Mouse (Mus musculus) MEL (cell line): ENCODE measurements around the gene Kmt2a.

Experiments used
- CTCF ChIP-seq, 3 experiments: IDR thresholded peaks in 2 of 3; conservative IDR thresholded peaks in 1 of 3; 2 replicates each; pipeline ENCODE4 v1.5.1; 2011 to 2012; ENCODE audit warnings: low read length in 3 of 3, low read depth in 2 of 3, mild to moderate bottlenecking in 2 of 3, improper control_type of control experiment in 1 of 3, inconsistent platforms in 1 of 3, mixed read lengths in 1 of 3, moderate library complexity in 1 of 3; ENCODE audit not compliant: control insufficient read depth in 1 of 3, insufficient read depth in 1 of 3, poor library complexity in 1 of 3, severe bottlenecking in 1 of 3
- GATA1 ChIP-seq: IDR thresholded peaks from 2 replicates; pipeline ENCODE4 v1.6.1; 2011; ENCODE audit warnings: low read depth, low read length, improper control_type of control experiment
- MAFK ChIP-seq: IDR thresholded peaks from 2 replicates; pipeline ENCODE4 v1.6.1; 2011; ENCODE audit warnings: low read depth, mild to moderate bottlenecking, low read length, improper control_type of control experiment, borderline replicate concordance
- MYC ChIP-seq: IDR thresholded peaks from 2 replicates; pipeline ENCODE4 v1.6.1; 2011; ENCODE audit warnings: low read depth, mild to moderate bottlenecking, low read length, improper control_type of control experiment, moderate library complexity
- POLR2A ChIP-seq, 2 experiments: IDR thresholded peaks; 2 replicates each; pipeline ENCODE4 v1.6.1; 2011 to 2012; ENCODE audit warnings: low read length in 2 of 2, mild to moderate bottlenecking in 2 of 2, control low read depth in 1 of 2, improper control_type of control experiment in 1 of 2, low read depth in 1 of 2, moderate library complexity in 1 of 2; ENCODE audit not compliant: control insufficient read depth in 1 of 2, insufficient read depth in 1 of 2, poor library complexity in 1 of 2
- TAL1 ChIP-seq: IDR thresholded peaks from 2 replicates; pipeline ENCODE4 v1.6.1; 2012; ENCODE audit warnings: mild to moderate bottlenecking, inconsistent platforms, low read length, moderate library complexity, mixed read lengths
- USF1 ChIP-seq: IDR thresholded peaks from 2 replicates; pipeline ENCODE4 v1.6.1; 2014; ENCODE audit warnings: low read depth, mild to moderate bottlenecking, inconsistent platforms, low read length, improper control_type of control experiment, moderate library complexity
- ZNF384 ChIP-seq: IDR thresholded peaks from 2 replicates; pipeline ENCODE4 v1.6.1; 2012; ENCODE audit warnings: low read depth, mild to moderate bottlenecking, inconsistent platforms, low read length, improper control_type of control experiment

- TF ChIP-seq TAL1 = no peak
- no peak for TF ChIP-seq ZNF384
- no peak for TF ChIP-seq CTCF (IDR thresholded peaks at IDR 0.05 in 2 of 3, conservative IDR thresholded peaks at IDR 0.05 in 1 of 3; ENCODE audit: control insufficient read depth in 1 of 3, insufficient read depth in 1 of 3, low read depth in 2 of 3, low read length in 3 of 3, poor library complexity in 1 of 3, severe bottlenecking in 1 of 3)
- TF ChIP-seq USF1 = no peak
- no peak for TF ChIP-seq MAFK
- no peak for TF ChIP-seq POLR2A (IDR thresholded peaks at IDR 0.05; ENCODE audit: control insufficient read depth in 1 of 2, insufficient read depth in 1 of 2, low read depth in 1 of 2, low read length in 2 of 2, poor library complexity in 1 of 2)
- TF ChIP-seq MYC = no peak
- no peak for TF ChIP-seq GATA1
Observed at GRCm38 (mm10) chr9:44868336-44869094, 12.6 kb downstream of the Kmt2a start.
